Mouse (Mus musculus): ENCODE results near the gene Edem3. TPM values are rescaled to one million over a fixed set of nuclear protein-coding genes. Genes with fewer than 3 reads are reported as not detected.

Edem3 gene
- 127 TPM for polyA plus RNA-seq (2014; fragmentation: Illumina TruSeq; extraction: RNeasy Lipid Tissue Mini Kit (QIAGEN cat#74804); ENCODE audit: low read depth, low replicate concordance)

DNA sequence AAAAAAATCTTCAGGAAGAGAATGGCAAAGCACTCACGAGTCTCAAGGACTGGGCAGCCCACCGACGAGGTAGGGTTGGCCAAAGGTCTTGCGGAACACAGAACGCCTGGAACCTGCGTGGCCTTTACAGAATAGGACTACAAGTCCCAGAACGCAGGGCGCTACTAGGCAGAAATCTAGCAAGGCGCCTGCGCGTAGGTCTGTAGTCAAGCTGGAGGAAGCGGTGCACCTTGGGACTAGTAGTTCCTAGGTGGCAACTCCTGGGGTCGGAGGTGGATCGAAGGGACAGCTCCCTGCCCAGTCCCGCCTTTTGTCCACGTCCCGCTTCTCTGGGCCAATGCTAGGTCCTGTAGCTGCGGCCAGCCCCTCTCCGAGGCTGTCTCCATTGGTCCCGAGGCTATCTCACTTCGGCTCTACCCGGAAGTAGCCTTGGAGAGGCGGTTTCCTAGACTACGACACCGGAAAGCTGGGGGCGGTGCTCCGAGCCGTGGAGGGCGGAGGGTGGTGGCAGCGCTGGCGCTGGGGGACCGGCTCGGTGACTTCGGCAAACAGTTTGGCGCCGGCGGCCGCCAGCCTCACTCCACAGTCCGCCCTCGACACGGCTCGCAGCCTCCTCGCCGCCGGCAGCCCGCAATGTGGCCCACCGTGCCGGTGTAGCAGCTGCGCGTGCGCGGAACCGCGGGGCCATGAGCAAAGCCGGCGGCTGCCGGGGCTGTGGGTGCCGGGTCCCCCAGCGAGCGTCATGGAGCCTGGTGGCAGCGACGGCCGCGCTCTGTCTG, at the start of gene Edem3:
TSS of gene Edem3 (plus strand) at position 491 of the 779 bp plus-strand sequence.

Other genes starting within 250 kb of the Edem3 start
- 108 TPM for gene Fam129a, start 184.2 kb upstream of the Edem3 start, polyA plus RNA-seq (2014; fragmentation: Illumina TruSeq; extraction: RNeasy Lipid Tissue Mini Kit (QIAGEN cat#74804); ENCODE audit: low read depth, low replicate concordance)

All from sigmoid colon, adult 10 weeks (tissue).